Mouse (Mus musculus): ENCODE measurements around the gene Cd2bp2.
A peak's percentile ranks its signal among the peaks of the same experiment; 100 is the strongest.

GRCm38 (mm10) chr7:127195544-127196295, at the start of gene Cd2bp2:
- TF ChIP-seq POLR2A (IDR thresholded peaks at IDR 0.05; ENCODE audit: control insufficient read depth, extremely low read depth, insufficient read depth, low read length, poor library complexity) (peak; percentile 68; the same call in 1 of the 2 replicates), CTCF (IDR thresholded peaks at IDR 0.05; ENCODE audit: borderline replicate concordance, control insufficient read depth, extremely low read depth, insufficient read depth, low read length, poor library complexity) (peak; percentile 43; the same call in 1 of the 2 replicates)

Measured in thymus, adult 2 months (tissue).